Mouse (Mus musculus): ENCODE results near the gene Tbx1. TPM values are rescaled to one million over a fixed set of nuclear protein-coding genes. Genes with fewer than 3 reads are reported as not detected.

Gene Tbx1
- total and polyA plus RNA-seq, 2 experiments from 2014 or later, result 0.81 to 1.3 TPM

DNA sequence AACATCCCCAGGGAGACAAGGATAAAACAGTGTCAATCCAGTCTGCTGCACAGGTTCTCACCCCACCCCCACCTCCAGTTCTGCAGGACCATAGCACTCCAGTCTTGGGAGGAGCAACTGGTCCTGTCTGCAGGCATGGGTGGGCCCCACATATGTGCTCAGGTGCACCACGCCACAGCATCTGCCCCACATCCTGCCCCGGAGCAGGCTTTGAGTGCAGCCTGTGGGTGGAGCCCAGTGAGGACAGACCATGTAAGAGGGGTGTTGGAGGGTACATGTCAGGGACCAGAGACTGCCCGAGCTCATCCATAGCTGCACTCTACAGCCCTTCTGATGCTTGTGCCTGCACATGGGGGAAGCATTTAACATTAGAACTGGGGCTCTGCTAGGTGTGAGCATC is 34.0 kb downstream of the Tbx1 start:
- H3K9me3 ChIP-seq (ENCODE audit: low read length), result no peaks in the 10 kb centered on the region
- no peak overlapping the region for H3K9ac ChIP-seq (replicated peaks; ENCODE audit: low read length, poor library complexity, severe bottlenecking)
- no peak for ATAC-seq (ENCODE audit: low FRiP score)
- no peak overlapping the region for H3K4me2 ChIP-seq (ENCODE audit: low read depth, low read length, poor library complexity, severe bottlenecking)
- no peaks in the 10 kb centered on the region for H3K4me1 ChIP-seq (ENCODE audit: insufficient read depth, low read length)
- no peak for TF ChIP-seq CTCF (IDR thresholded peaks at IDR 0.05)
- 90% methylated on average over 3 of the region's 3 CpGs for WGBS
- no peak for DNase-seq (ENCODE audit: low spot score)
- H3K27ac ChIP-seq (ENCODE audit: low read depth, low read length), result no peak overlapping the region
- H3K36me3 ChIP-seq (ENCODE audit: insufficient read depth, low read length), result no peaks in the 10 kb centered on the region
- no peak overlapping the region for H3K4me3 ChIP-seq (ENCODE audit: low read depth, low read length)
- H3K27me3 ChIP-seq (ENCODE audit: insufficient read depth, low read length), result no peaks in the 10 kb centered on the region

DNA sequence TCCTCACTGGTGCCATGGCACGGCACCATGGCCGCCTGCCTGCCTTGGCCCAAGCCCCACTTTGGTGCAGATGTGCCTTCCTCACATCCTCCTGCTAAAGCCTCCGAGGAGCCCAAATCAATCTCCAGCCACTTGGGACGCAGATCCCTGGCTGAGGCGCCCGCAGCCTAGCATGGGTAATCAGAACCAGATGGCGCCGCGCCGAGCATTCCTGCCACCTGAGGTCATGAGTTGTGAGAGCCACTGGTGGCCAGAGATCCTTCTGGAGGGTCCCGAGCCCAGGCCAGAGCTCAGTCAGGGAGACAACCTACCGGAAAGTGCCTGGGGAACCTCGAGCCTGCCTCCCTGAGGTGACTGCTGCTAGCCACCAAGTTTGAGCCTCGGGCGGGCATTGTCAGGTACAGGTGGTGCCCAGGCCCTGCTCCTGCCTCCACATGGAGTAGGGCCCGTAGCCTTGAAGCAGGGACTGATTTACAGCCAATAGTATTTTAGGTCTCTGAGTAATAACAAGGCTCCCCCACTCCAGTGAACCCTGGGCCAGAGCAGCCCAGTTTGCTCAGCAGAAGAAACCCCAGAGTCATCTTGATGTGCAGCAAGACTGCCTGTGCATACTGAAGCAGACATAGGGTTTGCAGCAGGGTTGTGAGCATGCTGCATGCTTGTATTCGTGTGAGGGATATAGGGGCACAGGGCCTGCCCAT is 35.1 kb downstream of the Tbx1 start:
- no peaks in the 10 kb centered on the region for H3K27me3 ChIP-seq (ENCODE audit: insufficient read depth, low read length)
- ATAC-seq (ENCODE audit: low FRiP score) (no peak), DNase-seq (ENCODE audit: low spot score) (no peak)
- H3K9me3 ChIP-seq (ENCODE audit: low read length), result no peaks in the 10 kb centered on the region
- H3K9ac ChIP-seq (replicated peaks; ENCODE audit: low read length, poor library complexity, severe bottlenecking), result no peak overlapping the region
- no peak for TF ChIP-seq CTCF (IDR thresholded peaks at IDR 0.05)
- H3K27ac ChIP-seq (ENCODE audit: low read depth, low read length), result no peak overlapping the region
- no peaks in the 10 kb centered on the region for H3K4me1 ChIP-seq (ENCODE audit: insufficient read depth, low read length)
- no peak overlapping the region for H3K4me3 ChIP-seq (ENCODE audit: low read depth, low read length)
- H3K4me2 ChIP-seq (ENCODE audit: low read depth, low read length, poor library complexity, severe bottlenecking), result no peak overlapping the region
- H3K36me3 ChIP-seq (ENCODE audit: insufficient read depth, low read length), result no peaks in the 10 kb centered on the region
- WGBS, result 79% methylated on average over 17 of the region's 17 CpGs

DNA sequence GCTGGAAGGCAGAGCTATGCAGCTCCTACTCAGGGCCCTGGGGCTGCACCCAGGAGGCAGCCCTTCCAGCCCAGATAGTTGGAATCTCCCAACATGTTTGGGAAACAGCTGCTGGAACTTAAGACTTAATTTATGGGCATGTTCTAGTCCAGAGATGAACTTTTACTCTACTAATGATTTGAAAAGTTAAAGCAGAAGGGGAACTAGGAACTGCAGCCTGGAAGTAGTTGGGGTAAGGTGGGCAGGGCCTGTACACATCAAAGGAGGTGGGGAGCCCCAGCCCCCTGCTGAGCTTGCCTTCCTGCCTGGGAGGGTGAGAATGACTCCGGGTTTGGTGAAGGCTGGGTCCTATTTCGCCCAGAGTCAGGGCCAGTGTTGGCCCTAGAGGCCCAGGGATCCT is 35.8 kb downstream of the Tbx1 start:
- H3K27ac ChIP-seq (ENCODE audit: low read depth, low read length), result no peak overlapping the region
- H3K4me1 ChIP-seq (ENCODE audit: insufficient read depth, low read length), result no peaks in the 10 kb centered on the region
- H3K9me3 ChIP-seq (ENCODE audit: low read length), result no peaks in the 10 kb centered on the region
- DNase-seq (ENCODE audit: low spot score) (no peak), ATAC-seq (ENCODE audit: low FRiP score) (no peak)
- H3K36me3 ChIP-seq (ENCODE audit: insufficient read depth, low read length), result no peaks in the 10 kb centered on the region
- WGBS, result 71% methylated on average over 2 of the region's 2 CpGs
- no peak overlapping the region for H3K9ac ChIP-seq (replicated peaks; ENCODE audit: low read length, poor library complexity, severe bottlenecking)
- H3K4me2 ChIP-seq (ENCODE audit: low read depth, low read length, poor library complexity, severe bottlenecking), result no peak overlapping the region
- TF ChIP-seq CTCF (IDR thresholded peaks at IDR 0.05), result no peak
- no peaks in the 10 kb centered on the region for H3K27me3 ChIP-seq (ENCODE audit: insufficient read depth, low read length)
- no peak overlapping the region for H3K4me3 ChIP-seq (ENCODE audit: low read depth, low read length)

DNA sequence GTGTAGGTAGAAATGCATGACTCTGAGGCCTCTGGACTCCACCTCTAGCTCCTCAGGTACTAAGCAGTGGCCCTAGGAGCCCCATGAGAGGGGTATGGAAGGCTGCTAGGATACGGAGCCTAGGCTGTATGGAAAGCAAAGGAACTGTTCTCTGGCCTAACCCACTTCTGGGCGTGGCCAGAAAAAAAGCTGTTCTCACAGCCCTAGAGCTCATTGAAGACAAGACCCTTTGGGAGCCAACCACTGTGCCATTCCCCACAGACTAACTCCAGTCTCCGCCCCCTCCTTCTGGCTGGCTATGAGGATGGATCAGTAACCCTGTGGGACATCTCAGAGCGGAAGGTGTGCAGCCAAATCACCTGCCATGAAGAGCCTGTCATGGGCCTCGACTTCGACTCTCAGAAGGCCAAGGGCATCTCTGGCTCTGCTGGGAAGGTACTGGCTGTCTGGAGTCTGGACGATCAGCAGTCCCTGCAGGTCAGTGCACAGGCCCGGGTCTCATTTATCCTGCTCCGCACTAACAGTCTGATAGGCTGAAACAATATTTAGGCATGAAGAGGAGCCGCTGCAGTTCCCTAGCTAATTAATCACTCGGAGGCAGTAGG is 38.3 kb downstream of the Tbx1 start:
- no peak overlapping the region for H3K4me2 ChIP-seq (ENCODE audit: low read depth, low read length, poor library complexity, severe bottlenecking)
- H3K4me1 ChIP-seq (ENCODE audit: insufficient read depth, low read length), result no peaks in the 10 kb centered on the region
- no peaks in the 10 kb centered on the region for H3K27me3 ChIP-seq (ENCODE audit: insufficient read depth, low read length)
- no peak overlapping the region for H3K4me3 ChIP-seq (ENCODE audit: low read depth, low read length)
- H3K27ac ChIP-seq (ENCODE audit: low read depth, low read length), result no peak overlapping the region
- 80% methylated on average over 11 of the region's 11 CpGs for WGBS
- no peak overlapping the region for H3K9ac ChIP-seq (replicated peaks; ENCODE audit: low read length, poor library complexity, severe bottlenecking)
- no peak for TF ChIP-seq CTCF (IDR thresholded peaks at IDR 0.05)
- DNase-seq (ENCODE audit: low spot score) (no peak), ATAC-seq (ENCODE audit: low FRiP score) (no peak)
- H3K36me3 ChIP-seq (ENCODE audit: insufficient read depth, low read length), result no peaks in the 10 kb centered on the region
- H3K9me3 ChIP-seq (ENCODE audit: low read length), result no peaks in the 10 kb centered on the region

DNA sequence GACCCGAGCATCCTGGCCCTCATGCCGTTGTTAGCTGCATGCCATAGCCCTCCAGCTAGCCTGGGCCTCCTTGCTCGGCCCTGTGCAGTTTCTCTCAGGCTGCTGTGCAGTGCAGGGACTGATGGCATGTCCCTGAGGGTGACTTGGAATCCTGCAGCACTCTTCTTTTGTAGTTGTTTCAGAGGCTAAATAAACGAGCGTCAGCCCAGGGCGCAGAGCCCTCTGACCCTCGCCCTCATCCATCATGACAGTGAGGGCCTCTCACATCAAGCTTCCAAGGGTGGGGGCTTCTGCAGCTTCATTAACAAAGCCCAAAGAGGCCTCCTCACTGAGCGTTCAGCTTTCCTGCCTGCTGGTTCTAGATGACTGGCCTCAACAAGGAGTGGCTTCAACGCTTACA is 38.9 kb downstream of the Tbx1 start:
- Histone ChIP-seq H3K27ac (ENCODE audit: low read depth, low read length) (no peak overlapping the region), H3K27me3 (ENCODE audit: insufficient read depth, low read length) (no peaks in the 10 kb centered on the region), H3K9me3 (ENCODE audit: low read length) (no peaks in the 10 kb centered on the region), H3K9ac (replicated peaks; ENCODE audit: low read length, poor library complexity, severe bottlenecking) (no peak overlapping the region), H3K36me3 (ENCODE audit: insufficient read depth, low read length) (no peaks in the 10 kb centered on the region), H3K4me2 (ENCODE audit: low read depth, low read length, poor library complexity, severe bottlenecking) (no peak overlapping the region), H3K4me1 (ENCODE audit: insufficient read depth, low read length) (no peaks in the 10 kb centered on the region), H3K4me3 (ENCODE audit: low read depth, low read length) (no peak overlapping the region)
- 57% methylated on average over 9 of the region's 9 CpGs for WGBS
- no peak for TF ChIP-seq CTCF (IDR thresholded peaks at IDR 0.05)
- no peak for ATAC-seq (ENCODE audit: low FRiP score)
- no peak for DNase-seq (ENCODE audit: low spot score)

DNA sequence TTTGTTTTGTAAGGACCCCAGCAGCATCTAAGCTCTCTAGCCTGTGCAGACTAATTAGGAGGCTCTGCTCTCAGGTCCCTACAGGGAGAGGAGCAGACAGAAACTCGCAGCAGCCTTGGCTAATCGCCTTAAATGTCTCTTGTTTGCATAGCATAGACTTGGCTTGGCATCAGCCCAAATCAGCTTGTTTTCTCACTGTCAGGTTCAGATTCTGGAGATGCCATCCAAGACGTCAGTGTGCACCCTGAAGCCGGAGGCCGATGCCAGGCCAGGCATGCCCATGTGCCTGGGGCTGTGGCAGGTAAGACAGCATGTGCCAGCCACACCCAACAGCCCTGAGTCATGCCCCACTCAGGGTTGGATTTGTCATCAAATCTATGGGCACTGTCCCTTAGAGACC is 42.6 kb downstream of the Tbx1 start:
- WGBS, result 58% methylated on average over 5 of the region's 5 CpGs
- ATAC-seq (ENCODE audit: low FRiP score) (no peak), DNase-seq (ENCODE audit: low spot score) (peak; percentile 36)
- no peak overlapping the region for H3K4me2 ChIP-seq (ENCODE audit: low read depth, low read length, poor library complexity, severe bottlenecking)
- no peaks in the 10 kb centered on the region for H3K4me1 ChIP-seq (ENCODE audit: insufficient read depth, low read length)
- H3K36me3 ChIP-seq (ENCODE audit: insufficient read depth, low read length), result no peaks in the 10 kb centered on the region
- no peaks in the 10 kb centered on the region for H3K9me3 ChIP-seq (ENCODE audit: low read length)
- no peak overlapping the region for H3K4me3 ChIP-seq (ENCODE audit: low read depth, low read length)
- no peak overlapping the region for H3K9ac ChIP-seq (replicated peaks; ENCODE audit: low read length, poor library complexity, severe bottlenecking)
- no peaks in the 10 kb centered on the region for H3K27me3 ChIP-seq (ENCODE audit: insufficient read depth, low read length)
- H3K27ac ChIP-seq (ENCODE audit: low read depth, low read length), result no peak overlapping the region
- TF ChIP-seq CTCF (IDR thresholded peaks at IDR 0.05), result no peak
